Mouse (Mus musculus): ENCODE measurements at regions not wholly inside any gene's neighbourhood (a gene's known extent, or its start where the extent isn't known, plus 50 kb on each side); places are given as distances from the start of the nearest gene placed in this dataset.

DNA sequence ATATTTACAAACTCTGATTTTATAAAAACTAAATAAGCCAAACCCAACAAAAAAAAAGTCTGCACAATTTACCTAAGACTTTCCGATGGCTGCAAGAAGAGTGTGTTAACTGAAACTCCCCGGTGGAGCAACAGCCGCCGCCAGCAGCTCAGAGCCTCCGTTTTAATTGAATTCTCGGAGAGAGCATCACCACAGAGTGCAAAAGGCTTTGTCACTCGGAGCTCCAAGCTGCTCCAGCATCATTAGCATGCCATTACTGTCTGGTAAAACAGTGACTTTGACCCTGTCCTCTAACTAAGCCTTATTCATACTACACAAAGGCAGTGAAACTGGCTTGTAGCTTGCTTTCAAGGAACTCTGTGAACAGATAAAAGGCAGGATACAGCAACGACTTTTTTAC lies 176.5 kb downstream of the Efnb2 start:
- no peak for DNase-seq (ENCODE audit: low spot score)

DNA sequence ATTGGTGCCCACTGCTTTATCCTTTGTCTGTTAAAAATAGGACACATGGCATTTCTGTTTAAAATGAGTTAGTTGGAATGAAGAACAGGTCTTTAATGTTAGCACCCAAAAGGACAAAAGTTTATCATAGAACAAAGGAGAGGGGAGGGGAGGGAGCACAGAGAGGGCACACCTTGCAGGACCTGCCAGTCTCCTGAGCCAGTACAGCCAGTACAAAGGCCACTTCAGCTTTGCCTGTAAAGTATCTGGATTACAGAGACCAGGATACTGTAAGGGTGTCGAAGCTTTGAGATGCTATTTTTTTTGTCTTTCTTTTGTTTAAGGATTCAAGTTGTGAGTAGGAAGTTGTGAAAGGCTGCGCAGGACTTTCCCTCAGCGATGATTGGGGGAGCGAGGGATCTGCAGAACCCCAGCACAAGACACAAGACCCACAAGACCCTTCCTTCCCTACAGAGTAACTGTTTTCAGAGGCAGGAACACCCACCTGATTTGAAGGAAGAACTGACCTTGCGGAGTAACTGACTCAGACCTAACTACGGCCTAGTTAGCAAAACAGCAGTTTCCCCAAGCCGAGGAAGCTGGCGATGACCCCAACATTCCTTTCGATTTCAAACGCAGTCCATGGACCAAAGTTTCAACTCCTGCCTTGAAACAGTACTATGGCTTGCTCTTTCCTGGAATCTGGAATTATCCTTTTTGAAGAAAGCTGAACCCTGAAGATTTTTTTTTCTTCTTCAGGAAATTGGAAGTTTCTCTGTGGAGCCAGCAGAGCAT lies 178.1 kb downstream of the Efnb2 start:
- no peak for DNase-seq (ENCODE audit: low spot score)

DNA sequence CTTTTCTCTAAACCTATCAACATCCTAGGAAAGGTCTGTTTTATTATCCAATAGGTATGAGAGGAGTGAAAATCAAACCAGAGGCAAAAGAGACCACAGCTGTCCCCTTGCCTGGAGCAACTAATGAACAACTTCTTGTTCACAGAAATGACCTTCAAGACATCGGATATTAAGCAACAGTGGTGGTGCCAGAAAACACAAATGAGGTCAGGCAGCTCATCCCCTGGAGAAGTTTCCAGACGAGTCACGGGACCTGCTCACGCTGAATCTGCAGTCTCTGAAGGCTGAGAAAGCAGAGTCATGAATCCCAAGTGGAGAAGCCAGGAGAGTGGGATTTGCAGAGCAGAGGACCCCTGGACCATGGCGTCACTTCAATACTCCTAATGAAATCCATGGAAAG lies 183.6 kb downstream of the Efnb2 start:
- peak; percentile 21 for DNase-seq (ENCODE audit: low spot score)

DNA sequence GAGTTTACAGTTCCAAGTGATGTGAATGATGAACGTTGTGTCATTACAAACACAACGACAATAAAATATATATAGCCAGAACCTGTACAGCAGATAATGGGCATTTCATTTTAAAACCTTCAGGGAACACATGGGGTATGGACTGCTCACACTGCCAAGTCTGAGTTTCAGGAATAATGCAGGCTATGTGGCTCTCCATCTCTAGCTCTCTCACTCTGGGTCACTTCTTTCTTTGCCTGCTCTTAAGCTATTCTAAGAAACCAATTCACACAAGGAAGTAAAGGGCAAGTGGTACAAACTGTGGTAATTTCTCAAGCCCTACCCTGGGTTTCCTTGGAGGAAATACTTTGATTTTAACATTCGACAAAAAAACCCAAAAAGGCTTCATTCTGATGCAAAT lies 192.5 kb downstream of the Efnb2 start:
- DNase-seq (ENCODE audit: low spot score), result no peak

DNA sequence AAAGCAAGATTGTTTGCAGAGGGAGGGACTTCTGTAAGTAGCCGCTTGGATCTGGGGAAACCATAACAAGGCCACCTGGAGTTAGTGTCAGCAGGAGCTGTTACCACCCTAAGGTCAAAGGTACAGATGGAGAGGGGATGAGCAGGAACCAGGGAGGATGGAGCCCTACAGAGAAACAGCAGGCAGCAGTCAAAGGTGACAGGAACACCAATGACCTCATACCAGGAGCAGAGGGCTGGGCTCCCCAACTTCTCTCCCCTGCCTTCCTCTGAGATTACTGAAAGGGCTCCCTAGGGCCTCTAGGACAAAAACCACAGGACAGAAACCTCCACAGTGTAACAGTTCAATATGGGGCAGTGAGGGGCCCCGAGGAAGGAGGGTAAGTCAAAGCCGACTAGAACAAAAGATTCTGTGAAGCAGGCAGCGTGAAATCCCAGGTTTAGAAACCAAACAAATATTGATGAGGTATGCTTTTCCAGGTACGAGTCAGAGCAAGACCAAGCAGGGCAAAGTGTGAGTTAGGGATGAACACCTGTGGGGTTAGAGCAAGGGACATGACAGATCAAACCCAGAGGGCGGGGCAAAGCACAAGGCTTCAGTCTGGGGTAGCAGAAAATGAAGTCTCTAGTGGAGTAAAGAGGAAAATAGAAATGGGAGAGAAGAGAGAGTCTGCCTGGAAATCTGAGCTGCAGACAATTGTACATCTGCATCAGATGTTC lies 194.4 kb downstream of the Efnb2 start:
- no peak for DNase-seq (ENCODE audit: low spot score)

DNA sequence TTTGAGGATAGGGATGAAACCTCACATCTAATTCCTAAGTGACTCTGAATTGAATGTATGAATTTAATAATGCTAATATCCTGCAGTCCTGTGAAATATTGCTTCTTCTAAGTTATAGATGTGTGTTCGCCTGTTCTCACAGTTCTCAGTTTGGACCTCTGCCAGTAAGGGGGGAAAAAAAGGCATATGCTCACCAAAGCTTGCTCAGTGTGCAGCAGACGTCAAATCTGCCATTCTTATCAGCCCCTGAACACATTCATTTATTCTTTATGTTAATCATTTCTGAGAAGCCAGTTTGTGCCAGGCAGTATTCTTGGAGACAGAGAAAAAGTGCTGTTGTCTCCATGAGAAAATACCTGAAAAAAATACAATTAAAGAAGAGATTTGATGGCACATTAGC lies 198.6 kb downstream of the Efnb2 start:
- no peak for DNase-seq (ENCODE audit: low spot score)

DNA sequence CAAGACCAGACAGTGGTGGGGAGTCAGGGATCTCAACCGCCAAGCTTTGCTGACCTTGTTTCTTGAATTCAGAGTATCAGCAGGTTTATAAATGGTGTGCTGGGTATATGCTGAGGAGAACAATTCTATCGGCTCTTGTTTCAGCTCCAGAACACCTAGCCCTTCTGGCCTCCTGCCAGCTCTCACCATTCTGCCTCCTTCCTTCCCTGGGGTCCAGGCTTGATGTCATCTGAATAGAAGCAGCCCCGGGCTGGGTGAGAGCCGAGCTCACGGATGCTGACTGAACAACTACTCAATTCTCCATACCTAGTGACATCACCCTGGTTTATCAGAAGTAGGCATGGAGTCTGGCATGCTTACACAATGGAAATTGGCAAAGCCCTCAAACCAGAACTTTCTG lies 203.5 kb downstream of the Efnb2 start:
- DNase-seq (ENCODE audit: low spot score), result peak; percentile 18

DNA sequence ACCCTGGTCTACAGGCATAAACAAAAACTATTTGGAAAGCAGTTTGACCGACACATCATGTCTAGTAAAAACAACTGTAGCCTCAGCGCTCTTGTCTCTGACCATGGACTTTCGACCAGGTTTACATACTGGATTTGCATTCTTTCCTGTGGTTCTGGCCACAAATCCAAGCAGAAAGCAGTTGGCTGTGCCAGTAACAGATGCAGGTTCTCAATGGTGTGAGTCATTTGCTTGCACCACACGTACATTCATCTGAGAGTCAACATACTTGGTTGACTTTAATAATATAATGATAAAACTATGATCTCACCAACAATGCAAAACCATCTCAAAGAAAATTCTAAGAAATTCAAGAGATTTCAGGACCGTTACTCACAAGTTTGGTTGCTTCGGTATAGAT lies 207.1 kb downstream of the Efnb2 start:
- no peak for DNase-seq (ENCODE audit: low spot score)

DNA sequence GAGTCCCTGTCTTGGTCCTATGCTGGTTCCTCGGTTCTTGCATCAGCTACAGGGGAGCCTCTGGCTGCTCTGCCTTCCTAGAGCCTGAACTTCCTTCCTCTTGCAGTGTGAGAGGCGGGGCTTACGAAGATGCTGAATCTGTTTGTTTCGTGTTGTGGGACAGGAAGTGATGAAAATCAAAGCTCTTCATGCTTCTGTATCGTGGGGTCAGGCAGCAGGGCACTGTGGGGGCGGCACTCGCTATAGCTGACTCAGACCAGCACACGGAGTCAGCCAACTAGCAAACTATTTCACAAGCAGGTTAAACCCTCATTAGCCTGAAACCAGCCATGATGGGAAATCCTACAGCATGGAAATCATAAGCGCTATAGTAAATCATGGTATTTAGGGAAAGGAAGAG lies 208.8 kb downstream of the Efnb2 start:
- DNase-seq (ENCODE audit: low spot score), result no peak

DNA sequence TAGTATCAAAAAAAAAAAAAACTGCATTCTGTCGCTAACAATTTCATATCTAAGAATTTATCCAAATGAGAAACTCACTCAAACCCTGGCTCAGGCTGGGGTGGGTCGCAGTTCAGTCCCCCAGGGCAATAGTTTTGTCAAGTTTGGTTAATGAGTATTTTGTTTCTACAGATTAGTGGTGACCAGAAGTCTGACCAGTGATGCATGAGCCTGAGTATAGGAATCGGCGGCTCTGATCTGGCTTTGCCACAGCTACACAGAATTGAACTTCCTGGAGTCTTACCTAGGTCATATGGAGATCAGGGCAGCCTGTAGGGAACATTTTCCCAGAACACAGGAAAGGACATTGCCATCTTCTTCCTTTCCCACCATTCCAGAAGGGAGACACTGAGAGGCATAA lies 212.1 kb downstream of the Efnb2 start:
- DNase-seq (ENCODE audit: low spot score), result no peak

DNA sequence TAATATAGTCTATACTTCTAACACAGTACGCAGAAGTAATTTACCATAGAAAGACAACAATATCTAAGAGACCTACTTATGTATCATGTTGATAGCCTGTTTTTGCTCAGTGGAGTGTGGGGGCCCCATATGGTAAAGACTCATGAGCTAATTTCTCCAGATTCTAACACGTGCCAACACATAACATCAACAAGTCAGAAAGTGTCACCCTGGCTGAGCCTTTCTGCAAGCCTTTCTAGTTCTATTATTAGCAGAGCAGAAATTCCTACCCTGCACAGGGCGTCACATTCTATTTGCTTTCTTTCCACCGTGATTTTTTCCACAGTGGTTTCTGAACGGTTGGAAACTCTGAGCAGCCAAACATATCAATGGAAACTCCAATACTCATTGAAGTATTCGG lies 219.5 kb downstream of the Efnb2 start:
- no peak for DNase-seq (ENCODE audit: low spot score)

DNA sequence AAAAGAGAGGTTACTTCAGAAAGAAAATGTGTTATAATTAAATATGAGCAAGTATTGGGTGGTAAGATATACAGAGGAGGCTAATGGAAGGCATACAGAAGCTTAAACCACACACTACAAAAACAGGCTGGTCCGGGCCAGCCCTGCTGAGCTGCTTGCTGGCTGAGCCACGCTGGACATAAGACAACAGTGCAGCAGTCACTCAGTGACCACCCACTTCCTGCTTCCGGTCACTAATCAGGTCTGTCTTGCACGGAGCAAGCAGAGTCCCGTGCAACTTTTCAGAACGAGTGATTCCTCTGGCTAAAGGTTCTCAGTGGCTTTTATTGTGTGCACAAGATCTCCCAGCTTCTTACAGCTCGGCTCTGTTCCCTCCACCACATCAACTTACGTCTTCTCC lies 220.1 kb downstream of the Efnb2 start:
- no peak for DNase-seq (ENCODE audit: low spot score)

DNA sequence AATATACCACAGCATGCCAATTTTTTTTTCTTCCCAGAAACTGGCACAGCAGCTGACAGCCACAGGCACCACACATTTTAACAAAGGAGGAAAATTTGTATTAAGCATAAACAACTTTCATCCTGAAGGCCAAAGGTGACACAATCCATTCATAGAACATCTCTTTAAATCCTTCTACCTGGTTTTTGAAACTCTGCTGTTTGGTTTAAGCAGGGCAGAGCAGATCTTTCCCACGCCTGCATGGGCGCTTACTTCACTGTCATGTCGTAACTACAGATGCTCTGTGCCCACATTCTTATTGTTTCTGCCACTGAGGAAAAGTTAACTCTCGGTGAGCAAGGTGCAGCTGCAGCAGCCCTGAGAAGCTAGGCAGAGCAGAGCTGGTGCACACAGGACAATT lies 234.8 kb downstream of the Efnb2 start:
- no peak for DNase-seq (ENCODE audit: low spot score)

DNA sequence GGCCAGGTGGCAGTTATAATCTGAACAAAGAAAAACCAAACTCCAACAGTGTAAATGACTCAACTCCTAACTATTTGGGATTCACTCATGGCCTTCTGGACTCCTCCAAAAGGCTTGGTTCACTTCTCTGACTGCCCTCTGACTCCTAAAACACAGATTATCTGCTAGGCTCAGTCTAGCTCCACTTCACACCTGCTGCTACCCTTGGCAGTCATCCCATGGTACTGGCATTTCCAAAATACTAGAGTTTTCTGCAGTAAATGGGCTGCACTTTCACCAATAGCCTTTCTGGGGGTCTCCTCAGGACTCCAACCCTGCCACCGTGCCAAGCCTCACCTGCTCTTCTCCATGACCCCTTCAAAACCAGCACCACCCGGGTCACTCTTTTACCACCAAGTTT lies 237.6 kb downstream of the Efnb2 start:
- no peak for DNase-seq (ENCODE audit: low spot score)

DNA sequence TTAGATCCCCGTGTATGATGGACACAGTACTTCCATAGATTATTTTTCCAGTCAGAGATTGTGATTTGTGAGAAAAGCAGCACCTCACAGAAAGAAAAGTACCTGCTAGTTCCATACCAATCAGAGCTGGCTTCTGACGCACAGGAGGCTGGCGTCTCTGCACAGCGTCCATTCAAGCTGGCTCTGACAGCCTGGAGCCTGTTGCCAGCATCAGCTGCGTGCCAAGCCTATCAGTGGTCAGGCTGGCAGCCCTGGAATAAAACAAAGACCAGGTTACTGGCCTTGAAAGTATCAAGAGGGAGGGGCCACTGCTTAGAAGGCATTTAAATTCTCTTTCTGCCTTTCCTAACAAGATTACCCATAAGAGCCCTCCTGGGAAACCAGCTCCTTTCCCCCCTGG lies 239.3 kb downstream of the Efnb2 start:
- peak; percentile 20 for DNase-seq (ENCODE audit: low spot score)

DNA sequence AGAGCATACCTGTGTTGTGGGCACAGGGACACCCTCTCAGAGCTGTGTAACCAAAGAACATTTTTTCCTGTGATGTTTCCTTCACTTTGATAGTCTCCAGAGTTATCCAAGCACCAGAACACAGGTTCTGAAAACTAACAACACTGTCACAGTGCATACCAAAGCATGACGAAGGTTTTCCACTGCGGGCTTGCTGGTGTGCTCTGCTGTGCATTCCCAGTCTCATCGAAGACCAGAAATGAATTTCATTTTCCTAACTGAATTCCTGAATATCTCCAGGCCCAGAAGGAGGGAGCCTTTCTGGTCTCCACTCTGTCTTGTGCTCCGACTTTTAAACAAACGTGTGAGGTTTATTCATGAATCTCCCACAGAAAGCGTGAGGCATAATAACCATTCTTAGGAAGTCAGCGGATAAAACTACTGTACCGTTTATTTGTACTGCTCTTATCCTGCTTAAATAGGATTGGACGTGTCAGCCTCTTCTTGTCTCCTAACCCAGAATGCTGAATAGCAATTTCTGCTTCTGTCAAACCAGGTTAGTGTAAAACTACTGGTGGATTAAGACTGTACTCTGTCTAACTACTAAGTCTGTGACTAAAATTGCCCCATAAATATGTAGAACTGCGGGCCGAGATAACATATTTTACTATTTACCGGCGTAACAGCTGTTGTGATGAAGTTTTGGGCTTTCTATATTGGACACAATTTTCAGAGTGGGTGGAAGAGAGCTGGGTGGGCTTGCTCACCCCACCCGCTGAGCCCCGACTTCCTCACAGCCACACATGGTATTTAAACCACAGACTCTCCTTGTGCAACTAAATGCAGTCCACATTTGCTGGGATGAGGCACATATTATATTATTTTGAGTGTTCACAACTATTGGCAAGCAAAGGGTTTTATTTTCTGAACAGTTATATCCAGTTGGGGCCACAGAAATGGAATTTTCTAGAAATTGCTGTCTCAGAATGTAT lies 241.4 kb downstream of the Efnb2 start:
- no peak for DNase-seq (ENCODE audit: low spot score)

DNA sequence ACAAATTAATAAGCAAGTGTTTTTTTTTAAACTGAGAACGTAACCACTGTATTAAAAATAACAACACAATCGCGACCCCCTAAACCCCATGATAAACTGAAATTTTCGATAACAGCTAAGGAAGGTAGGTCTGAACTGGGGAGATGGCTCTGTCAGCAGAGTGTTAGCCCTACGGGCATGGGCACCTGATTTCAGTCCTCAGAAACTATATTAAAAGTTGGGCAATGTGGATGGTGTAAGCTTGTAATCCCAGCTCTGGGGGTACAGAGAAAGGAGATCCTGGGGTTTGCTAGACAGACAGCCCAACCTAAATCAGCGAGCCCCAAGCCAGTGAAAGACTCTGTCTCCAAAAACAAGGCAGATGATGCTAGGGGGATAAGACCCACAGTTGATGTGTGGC lies 242.1 kb downstream of the Efnb2 start:
- no peak for DNase-seq (ENCODE audit: low spot score)

DNA sequence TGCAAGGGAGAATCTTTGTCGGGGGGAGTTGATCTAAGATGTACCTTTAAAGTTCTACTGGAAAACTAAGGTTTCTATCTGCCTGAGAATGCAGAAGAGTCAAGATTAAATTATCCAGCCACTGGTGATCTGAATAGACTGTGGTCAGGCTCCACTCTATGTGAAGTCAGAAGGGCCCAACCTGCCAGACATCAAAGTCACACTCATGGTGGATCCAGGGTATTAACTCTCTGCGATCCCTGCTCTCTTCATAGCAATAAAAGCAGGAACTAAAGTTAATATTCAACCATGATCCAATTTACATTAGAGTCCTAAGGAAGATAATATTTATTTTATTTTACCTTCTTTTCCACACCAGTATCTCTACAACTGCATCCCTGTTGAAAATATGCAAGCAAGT lies 242.5 kb downstream of the Efnb2 start:
- no peak for DNase-seq (ENCODE audit: low spot score)

DNA sequence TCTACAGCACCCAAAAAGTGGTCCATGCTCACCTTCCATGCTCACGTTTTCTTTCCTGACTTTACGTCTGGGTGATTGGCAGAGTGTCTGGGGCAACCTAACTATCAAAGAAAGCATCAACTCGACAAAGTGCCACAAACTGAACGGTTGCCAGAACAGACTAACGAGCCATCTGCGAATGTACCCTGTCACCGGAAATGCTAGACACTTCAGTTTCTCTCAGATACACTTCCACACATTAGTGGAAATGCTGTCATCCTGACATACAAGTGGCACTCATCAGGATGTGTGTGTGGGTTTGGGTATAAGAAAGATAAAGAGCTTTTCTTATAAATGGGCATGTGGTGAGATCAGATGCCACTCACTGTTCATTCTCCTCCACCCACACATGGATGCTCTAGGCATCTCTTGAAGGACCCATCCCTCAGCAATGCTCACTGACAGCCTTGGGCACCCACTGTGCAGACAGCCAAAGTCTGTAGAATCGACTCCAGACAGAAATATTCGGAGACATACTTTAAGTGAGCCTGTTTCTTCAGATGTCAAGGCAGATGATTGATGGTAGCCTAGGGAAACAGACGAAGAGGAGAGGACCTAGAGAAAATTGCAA lies 244.8 kb downstream of the Efnb2 start:
- DNase-seq (ENCODE audit: low spot score), result no peak

DNA sequence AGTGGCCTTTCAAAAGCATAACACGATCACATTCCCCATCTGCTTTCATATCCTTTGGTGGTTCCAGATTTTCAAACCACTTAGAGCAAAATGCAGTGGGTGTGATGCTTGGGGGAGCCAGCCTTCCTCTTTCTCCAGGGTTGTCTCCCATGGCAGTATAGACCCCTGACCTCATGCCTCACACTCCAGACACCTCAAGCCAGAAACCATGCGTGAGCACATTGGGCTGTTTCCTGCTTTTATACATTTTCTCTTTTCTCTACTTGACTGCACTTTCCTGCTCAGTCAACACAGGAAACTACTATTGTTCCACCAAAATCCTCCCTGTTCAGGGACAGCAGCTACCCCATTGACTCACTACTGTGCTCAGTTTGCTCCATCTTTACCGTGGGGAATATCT lies 253.7 kb downstream of the Efnb2 start:
- DNase-seq (ENCODE audit: low spot score), result no peak

DNA sequence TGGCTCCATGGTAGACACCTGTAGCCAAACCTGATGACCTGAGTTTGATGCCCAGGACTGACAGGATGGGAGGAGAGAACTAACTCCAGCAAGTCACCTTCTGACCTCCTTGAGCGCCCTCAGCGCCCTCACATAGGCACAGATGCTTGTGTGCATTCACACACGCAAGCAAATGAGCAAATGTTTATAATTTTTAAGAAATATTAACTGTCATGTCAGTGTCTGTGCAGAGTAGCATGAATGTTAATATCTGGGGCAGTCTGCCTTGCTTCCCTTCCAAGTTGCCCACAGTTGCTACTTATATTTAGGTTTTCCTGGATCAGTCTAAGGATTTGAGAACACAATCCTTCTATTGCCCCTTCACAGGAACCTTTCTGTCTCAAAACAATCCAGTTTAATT lies 257.6 kb downstream of the Efnb2 start:
- DNase-seq (ENCODE audit: low spot score), result no peak

DNA sequence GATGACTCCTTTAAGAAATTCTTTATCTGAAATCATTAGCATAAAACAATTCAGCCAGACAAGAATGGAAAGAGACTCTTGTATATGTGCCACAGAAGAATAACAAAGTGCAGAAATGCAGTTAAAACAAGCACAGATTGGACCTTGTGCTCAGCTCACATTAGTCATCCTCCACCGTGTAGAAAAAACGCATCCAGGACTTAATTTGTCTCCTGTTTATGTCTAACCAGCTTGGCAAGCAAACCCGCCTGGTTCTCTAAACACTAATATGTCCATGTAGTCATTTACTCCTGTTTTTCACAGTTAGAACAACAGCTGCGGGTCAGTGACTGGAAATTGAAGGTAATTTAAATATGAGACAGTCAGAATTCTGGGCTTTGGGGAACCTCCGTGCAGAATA lies 268.7 kb downstream of the Efnb2 start:
- no peak for DNase-seq (ENCODE audit: low spot score)
